Mouse (Mus musculus) lung, embryonic 14.5 days (tissue): ENCODE measurements at regions not wholly inside any gene's neighbourhood (a gene's known extent, or its start where the extent isn't known, plus 50 kb on each side); places are given as distances from the start of the nearest gene placed in this dataset. TPM values are rescaled to one million over a fixed set of nuclear protein-coding genes. Genes with fewer than 3 reads are reported as not detected.

Source experiments
- ATAC-seq: fragments of 200-750 bp; cut with Nextera tagmentation; 2 replicates; pipeline ENCODE4 v1.8.0; 2017; ENCODE audit warnings: mild to moderate bottlenecking, moderate TSS enrichment, moderate library complexity; ENCODE audit not compliant: insufficient read depth
- DNase-seq: peaks from one replicate; pipeline ENCODE4 v3.0.0-alpha.2; 2015
- H3K27ac ChIP-seq: fragments of 300-500 bp; sonication (generic); 2 replicates; pipeline ENCODE4 v1.5.1; 2014; ENCODE audit warnings: low read depth, mild to moderate bottlenecking, moderate library complexity
- H3K27me3 ChIP-seq: fragments of 300-500 bp; sonication (generic); 2 replicates; pipeline ENCODE4 v1.6.1; 2014; ENCODE audit warnings: low read length, control low read depth; ENCODE audit not compliant: insufficient read depth
- H3K36me3 ChIP-seq: fragments of 300-500 bp; sonication (generic); 2 replicates; pipeline ENCODE4 v1.6.1; 2014; ENCODE audit warnings: control low read depth; ENCODE audit not compliant: insufficient read depth
- H3K4me1 ChIP-seq: fragments of 300-500 bp; sonication (generic); 2 replicates; pipeline ENCODE4 v1.6.1; 2014; ENCODE audit warnings: antibody characterized with exemption, control low read depth; ENCODE audit not compliant: insufficient read depth
- H3K4me2 ChIP-seq: fragments of 300-500 bp; sonication (generic); 2 replicates; pipeline ENCODE4 v1.6.1; 2014; ENCODE audit warnings: mild to moderate bottlenecking
- H3K4me3 ChIP-seq: fragments of 300-500 bp; sonication (generic); 2 replicates; pipeline ENCODE4 v1.5.1; 2014; ENCODE audit warnings: low read depth, low read length
- H3K9ac ChIP-seq: fragments of 300-500 bp; sonication (generic); 2 replicates; pipeline ENCODE4 v1.6.1; 2014
- H3K9me3 ChIP-seq: fragments of 300-500 bp; sonication (generic); 2 replicates; pipeline ENCODE4 v1.6.1; 2016; ENCODE audit warnings: low read depth, low read length, control low read depth
- CTCF ChIP-seq: IDR thresholded peaks from 2 replicates; pipeline ENCODE4 v1.5.1; 2016; ENCODE audit warnings: antibody characterized with exemption, low read depth
- WGBS: fragments of 180-500 bp; shearing (Covaris S2); extraction: QIAGEN DNeasy Blood & Tissue Kit; methylation state at CpG from one replicate; pipeline ENCODE4 v1.1.7; 2014; 5-methylcytosine and 5-hydroxymethylcytosine counted together
- microRNA-seq: library from miRNA; unstranded; fragments of <30 nt; microRNA quantifications from one replicate; pipeline ENCODE4, GENCODE M21; 2016; ENCODE audit warnings: borderline number of aligned reads

- no peak overlapping the region for H3K27ac ChIP-seq
- H3K27me3 ChIP-seq: no peaks in the 10 kb centered on the region
- 35% methylated on average over 2 of the region's 2 CpGs for WGBS
- no peak overlapping the region for H3K9ac ChIP-seq
- no peaks in the 10 kb centered on the region for H3K36me3 ChIP-seq
- DNase-seq: peak; percentile 70
- H3K4me2 ChIP-seq: no peak overlapping the region
- H3K4me1 ChIP-seq: peaks cover 4% of the 10 kb centered on the region
- H3K9me3 ChIP-seq: no peaks in the 10 kb centered on the region
- no peak for TF ChIP-seq CTCF
- ATAC-seq: peak; percentile 56; the same call in 1 of the 2 replicates
- H3K4me3 ChIP-seq: no peak overlapping the region
Observed at GRCm38 (mm10) chr3:38538309-38538708, 53.7 kb upstream of the Ankrd50 start.

DNA sequence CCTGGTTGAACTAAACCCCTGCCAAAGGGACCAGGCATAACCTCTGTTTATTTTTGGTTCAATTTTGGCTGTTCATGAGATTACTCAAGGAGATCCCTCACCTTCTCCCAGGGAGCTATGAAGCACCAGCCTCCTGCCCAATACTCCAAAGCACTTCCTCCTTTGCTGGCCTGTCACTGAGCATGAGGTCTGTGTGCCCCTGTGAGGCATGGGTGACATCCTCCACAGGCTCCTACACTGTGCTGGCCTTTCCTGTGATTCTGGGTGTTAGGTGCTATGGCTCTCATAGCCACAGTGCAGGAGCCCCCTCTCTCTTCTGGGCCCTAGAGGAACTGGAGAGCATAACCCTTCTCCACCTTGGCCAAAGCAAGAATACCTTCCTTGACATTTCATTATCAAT, 53.1 kb upstream of the Ankrd50 start:
- H3K4me3 ChIP-seq: no peak overlapping the region
- no peak overlapping the region for H3K27ac ChIP-seq
- no peaks in the 10 kb centered on the region for H3K27me3 ChIP-seq
- no peak for DNase-seq
- no peak for ATAC-seq
- no peaks in the 10 kb centered on the region for H3K36me3 ChIP-seq
- H3K4me2 ChIP-seq: no peak overlapping the region
- no peak overlapping the region for H3K9ac ChIP-seq
- TF ChIP-seq CTCF: no peak
- H3K9me3 ChIP-seq: no peaks in the 10 kb centered on the region
- H3K4me1 ChIP-seq: peaks cover 4% of the 10 kb centered on the region

Small RNA genes in the stretch of these regions (microRNA-seq; reads per million reads assigned to microRNA genes)
- gene Gm24462: not detected
